Mouse (Mus musculus) midbrain, embryonic 12.5 days (tissue): ENCODE data around the gene Arrdc3. TPM values are rescaled to one million over a fixed set of nuclear protein-coding genes. Genes with fewer than 3 reads are reported as not detected.
"Not testable (repeated sequence)": the region's sequence is repeated elsewhere in the genome, so short reads cannot be mapped to it uniquely, and the experiment has no call there.

Experiments
- ATAC-seq: fragments of 200-750 bp; cut with Nextera tagmentation; 2 replicates; pipeline ENCODE4 v1.8.0; 2017; ENCODE audit warnings: low read depth, moderate TSS enrichment, moderate library complexity; ENCODE audit not compliant: low FRiP score
- H3K27ac ChIP-seq: fragments of 300-500 bp; sonication (generic); replicated peaks from 2 replicates; pipeline ENCODE4 v1.5.1; 2016; ENCODE audit warnings: mild to moderate bottlenecking
- H3K27me3 ChIP-seq: fragments of 300-500 bp; sonication (generic); 2 replicates; pipeline ENCODE4 v1.6.1; 2016; ENCODE audit warnings: mild to moderate bottlenecking
- H3K36me3 ChIP-seq: fragments of 300-500 bp; sonication (generic); 2 replicates; pipeline ENCODE4 v1.6.1; 2016
- H3K4me1 ChIP-seq: fragments of 300-500 bp; sonication (generic); 2 replicates; pipeline ENCODE4 v1.6.1; 2016
- H3K4me2 ChIP-seq: fragments of 300-500 bp; sonication (generic); replicated peaks from 2 replicates; pipeline ENCODE4 v1.6.1; 2016; ENCODE audit warnings: mild to moderate bottlenecking, moderate library complexity
- H3K4me3 ChIP-seq: fragments of 300-500 bp; sonication (generic); 2 replicates; pipeline ENCODE4 v1.5.1; 2016; ENCODE audit warnings: mild to moderate bottlenecking
- H3K9ac ChIP-seq: fragments of 300-500 bp; sonication (generic); replicated peaks from 2 replicates; pipeline ENCODE4 v1.6.1; 2016; ENCODE audit warnings: mild to moderate bottlenecking, moderate library complexity
- H3K9me3 ChIP-seq: fragments of 300-500 bp; sonication (generic); 2 replicates; pipeline ENCODE4 v1.6.1; 2016; ENCODE audit warnings: mild to moderate bottlenecking
- WGBS: fragments of 180-500 bp; shearing (Covaris S2); methylation state at CpG from one replicate; pipeline ENCODE4 v1.1.7; 2016; 5-methylcytosine and 5-hydroxymethylcytosine counted together
- polyA plus RNA-seq: library from polyadenylated mRNA; unstranded; fragments of >200 nt; fragmentation: Nextera tagmentation; extraction: Ambion mirVana; gene quantifications from 2 replicates; pipeline ENCODE4 v1.2.1, GENCODE M21; 2016

Arrdc3 gene
- polyA plus RNA-seq, 1 experiment from 2014 or later = 56.3 TPM

DNA sequence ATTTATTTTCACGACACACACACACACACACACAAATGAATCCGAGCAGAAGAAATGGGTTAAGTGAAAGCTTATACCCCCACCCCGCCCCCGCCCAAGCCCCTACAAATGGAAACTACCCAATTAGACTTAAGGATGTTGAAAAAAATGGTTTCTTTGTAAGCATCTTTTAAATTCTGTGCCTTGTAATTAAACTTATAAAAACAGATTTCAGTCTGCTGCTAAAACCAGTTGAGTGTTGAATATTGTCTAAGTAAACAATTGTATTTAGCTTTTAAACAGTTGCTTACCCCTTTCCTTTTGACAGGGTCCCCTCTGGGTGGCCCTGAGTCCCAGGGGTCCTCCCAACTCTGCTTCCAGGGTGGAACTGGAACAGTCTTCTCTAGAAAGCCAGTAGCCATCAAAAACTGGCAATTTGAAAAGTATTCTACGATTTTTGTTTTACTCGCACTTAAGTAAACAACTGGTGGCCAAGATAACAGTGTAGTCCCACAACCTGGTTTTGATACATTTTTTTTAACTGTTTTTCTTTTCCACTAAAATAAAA is 3.6 kb downstream of the Arrdc3 start:
- Histone ChIP-seq H3K36me3 (peaks cover 29% of the 10 kb centered on the region), H3K9ac (peak overlapping the region; percentile 99), H3K4me1 (peaks cover 6% of the 10 kb centered on the region), H3K4me3 (peak overlapping the region; percentile 87), H3K9me3 (no peaks in the 10 kb centered on the region), H3K27ac (peak overlapping the region; percentile 100), H3K4me2 (peak overlapping the region; percentile 52), H3K27me3 (no peaks in the 10 kb centered on the region)
- WGBS = 19% methylated on average over 6 of the region's 6 CpGs
- no peak for ATAC-seq

DNA sequence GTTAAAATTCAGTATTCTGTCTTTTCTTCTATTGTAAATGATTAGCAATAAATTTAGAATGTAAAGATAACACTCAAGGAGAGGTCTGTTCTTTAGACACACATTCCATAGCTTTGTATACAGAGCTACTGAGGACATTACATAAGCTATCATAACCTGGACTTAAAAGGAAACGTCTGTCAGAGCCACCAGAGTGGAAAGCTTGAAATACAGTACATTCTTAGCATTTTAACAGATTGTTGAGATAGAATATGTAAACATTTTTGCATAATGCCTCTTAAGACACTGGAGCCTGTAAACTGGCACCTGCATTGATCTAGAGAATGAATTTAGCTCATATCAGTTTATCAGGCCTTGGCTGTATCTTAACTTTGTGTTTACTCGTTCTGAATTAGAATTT is 4.7 kb downstream of the Arrdc3 start:
- no peak overlapping the region for H3K4me2 ChIP-seq
- no peak overlapping the region for H3K4me3 ChIP-seq
- 79% methylated on average over 2 of the region's 2 CpGs for WGBS
- no peaks in the 10 kb centered on the region for H3K9me3 ChIP-seq
- H3K4me1 ChIP-seq = peaks cover 3% of the 10 kb centered on the region
- H3K36me3 ChIP-seq = peaks cover 37% of the 10 kb centered on the region
- no peak overlapping the region for H3K27ac ChIP-seq
- H3K9ac ChIP-seq = no peak overlapping the region
- no peak for ATAC-seq
- no peaks in the 10 kb centered on the region for H3K27me3 ChIP-seq

DNA sequence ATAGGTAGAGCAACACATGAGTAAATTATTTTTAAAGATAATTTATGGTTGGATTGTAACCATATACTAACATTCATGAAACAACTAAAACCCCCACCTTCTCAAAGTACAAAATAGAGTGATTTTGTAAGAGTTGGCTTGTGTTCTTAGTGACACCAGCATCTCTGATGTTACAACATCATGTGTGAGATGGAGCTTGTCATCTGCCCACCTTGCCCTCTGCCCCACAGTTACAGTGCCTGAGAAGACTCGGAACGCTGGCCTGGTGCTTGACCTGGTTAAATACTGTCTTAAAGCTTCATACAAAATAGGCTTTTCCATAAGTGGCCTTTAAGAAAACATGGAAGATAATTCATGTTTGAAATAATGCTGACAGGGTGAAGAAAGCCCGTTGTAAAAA is 11.7 kb downstream of the Arrdc3 start:
- not testable (repeated sequence) for H3K27ac ChIP-seq, ATAC-seq, H3K27me3 ChIP-seq, H3K9ac ChIP-seq, H3K4me3 ChIP-seq, H3K4me1 ChIP-seq, H3K9me3 ChIP-seq, H3K4me2 ChIP-seq
- WGBS = 92% methylated on average over 3 of the region's 3 CpGs
- H3K36me3 ChIP-seq = peaks cover 53% of the 10 kb centered on the region

- no peaks in the 10 kb centered on the region for H3K4me1 ChIP-seq
- H3K9ac ChIP-seq = no peak overlapping the region
- H3K27me3 ChIP-seq = no peaks in the 10 kb centered on the region
- WGBS = 50% methylated on average over 1 of the region's 1 CpGs
- H3K4me2 ChIP-seq = no peak overlapping the region
- ATAC-seq = peak; percentile 10; the same call in 1 of the 2 replicates
- no peaks in the 10 kb centered on the region for H3K9me3 ChIP-seq
- H3K27ac ChIP-seq = no peak overlapping the region
- H3K4me3 ChIP-seq = no peak overlapping the region
- peaks cover 31% of the 10 kb centered on the region for H3K36me3 ChIP-seq
Measured at GRCm38 (mm10) chr13:80897411-80897810, 14.2 kb downstream of the Arrdc3 start.

GRCm38 (mm10) chr13:80898095-80898494 is 14.9 kb downstream of the Arrdc3 start:
- H3K4me2 ChIP-seq = no peak overlapping the region

GRCm38 (mm10) chr13:80899435-80900029 is 16.3 kb downstream of the Arrdc3 start:
- Histone ChIP-seq H3K4me3 (no peak overlapping the region), H3K36me3 (peaks cover 11% of the 10 kb centered on the region), H3K9me3 (no peaks in the 10 kb centered on the region), H3K27me3 (no peaks in the 10 kb centered on the region), H3K9ac (no peak overlapping the region), H3K4me2 (no peak overlapping the region), H3K4me1 (no peaks in the 10 kb centered on the region), H3K27ac (no peak overlapping the region)
- 82% methylated on average over 2 of the region's 2 CpGs for whole genome bisulfite sequencing
- ATAC-seq = no peak

More at GRCm38 (mm10) chr13:80898095-80898494, 14.9 kb downstream of the Arrdc3 start:
- no peak for ATAC-seq
- Histone ChIP-seq H3K9me3 (no peaks in the 10 kb centered on the region), H3K9ac (no peak overlapping the region), H3K27me3 (no peaks in the 10 kb centered on the region), H3K4me1 (no peaks in the 10 kb centered on the region), H3K36me3 (peaks cover 26% of the 10 kb centered on the region), H3K27ac (no peak overlapping the region), H3K4me3 (no peak overlapping the region)
- WGBS = 86% methylated on average over 4 of the region's 4 CpGs

GRCm38 (mm10) chr13:80901432-80901831 is 18.2 kb downstream of the Arrdc3 start:
- no peaks in the 10 kb centered on the region for H3K9me3 ChIP-seq
- H3K4me3 ChIP-seq = no peak overlapping the region
- 90% methylated on average over 4 of the region's 4 CpGs for WGBS

DNA sequence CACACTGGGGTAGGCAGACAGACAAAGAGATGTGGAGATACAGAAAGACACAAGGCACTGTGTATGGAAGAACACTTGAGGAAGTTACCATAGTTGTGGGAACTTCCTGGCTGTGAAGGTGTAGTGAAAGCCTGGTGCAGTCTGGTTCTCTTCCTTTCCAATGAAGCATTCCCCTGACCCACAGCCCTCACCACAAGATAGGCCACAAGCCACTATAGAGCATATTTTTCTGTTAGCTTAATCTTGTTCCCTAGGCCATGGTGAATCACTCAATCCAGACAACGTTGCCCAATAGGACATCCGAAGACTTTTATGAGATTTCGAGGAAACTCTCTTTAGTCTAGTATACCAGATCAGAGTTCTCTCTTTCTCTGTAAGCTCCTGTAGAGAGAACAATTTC is 19.6 kb downstream of the Arrdc3 start:
- Histone ChIP-seq H3K4me1 (no peaks in the 10 kb centered on the region), H3K36me3 (no peaks in the 10 kb centered on the region), H3K4me3 (no peak overlapping the region), H3K27me3 (no peaks in the 10 kb centered on the region), H3K27ac (no peak overlapping the region), H3K9me3 (no peaks in the 10 kb centered on the region), H3K4me2 (no peak overlapping the region), H3K9ac (no peak overlapping the region)
- WGBS = 91% methylated on average over 3 of the region's 3 CpGs
- ATAC-seq = no peak

More at GRCm38 (mm10) chr13:80901432-80901831, 18.2 kb downstream of the Arrdc3 start:
- H3K4me2 ChIP-seq = no peak overlapping the region
- ATAC-seq = no peak
- H3K4me1 ChIP-seq = no peaks in the 10 kb centered on the region
- H3K27ac ChIP-seq = no peak overlapping the region
- no peaks in the 10 kb centered on the region for H3K27me3 ChIP-seq
- H3K36me3 ChIP-seq = 0 out of 2 replicates have a peak, but pooled peaks cover 2% of the 10 kb centered on the region
- no peak overlapping the region for H3K9ac ChIP-seq

DNA sequence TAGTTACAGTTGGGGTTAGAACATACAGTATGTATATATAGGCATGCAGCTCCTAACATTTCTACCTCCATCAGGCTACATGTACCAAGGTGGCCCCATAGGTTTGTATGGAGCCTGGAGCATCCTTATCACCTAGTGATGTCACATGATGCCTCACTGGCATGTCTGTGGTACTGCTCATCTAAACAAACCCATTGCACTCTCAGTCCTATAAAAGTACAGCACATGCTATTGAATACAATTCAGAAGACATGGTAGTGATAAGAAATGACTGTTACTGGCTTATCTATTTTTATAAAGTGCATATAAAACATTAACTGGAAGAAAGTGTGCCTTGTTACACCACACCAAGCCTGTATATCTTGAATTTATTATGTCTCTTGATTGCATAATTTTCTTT is 30.2 kb downstream of the Arrdc3 start:
- H3K4me1 ChIP-seq = no peaks in the 10 kb centered on the region
- ATAC-seq = no peak
- H3K27me3 ChIP-seq = no peaks in the 10 kb centered on the region

GRCm38 (mm10) chr13:80920939-80921338 is 37.8 kb downstream of the Arrdc3 start:
- Histone ChIP-seq H3K27me3 (no peaks in the 10 kb centered on the region), H3K27ac (no peak overlapping the region), H3K9me3 (no peaks in the 10 kb centered on the region), H3K4me1 (no peaks in the 10 kb centered on the region), H3K36me3 (no peaks in the 10 kb centered on the region), H3K4me2 (no peak overlapping the region), H3K9ac (no peak overlapping the region), H3K4me3 (no peak overlapping the region)
- no peak for ATAC-seq
- 88% methylated on average over 6 of the region's 6 CpGs for WGBS

More for the DNA sequence above, 30.2 kb downstream of the Arrdc3 start:
- no peaks in the 10 kb centered on the region for H3K36me3 ChIP-seq
- H3K9me3 ChIP-seq = no peaks in the 10 kb centered on the region
- no peak overlapping the region for H3K4me3 ChIP-seq
- no peak overlapping the region for H3K4me2 ChIP-seq
- no peak overlapping the region for H3K27ac ChIP-seq
- H3K9ac ChIP-seq = no peak overlapping the region

- Histone ChIP-seq H3K9me3 (no peaks in the 10 kb centered on the region), H3K27me3 (no peaks in the 10 kb centered on the region), H3K9ac (no peak overlapping the region), H3K4me1 (no peaks in the 10 kb centered on the region), H3K4me3 (no peak overlapping the region), H3K4me2 (no peak overlapping the region), H3K27ac (no peak overlapping the region), H3K36me3 (no peaks in the 10 kb centered on the region)
- WGBS = 52% methylated on average over 7 of the region's 7 CpGs
- no peak for ATAC-seq
Measured at GRCm38 (mm10) chr13:80921593-80922327, 38.6 kb downstream of the Arrdc3 start.

DNA sequence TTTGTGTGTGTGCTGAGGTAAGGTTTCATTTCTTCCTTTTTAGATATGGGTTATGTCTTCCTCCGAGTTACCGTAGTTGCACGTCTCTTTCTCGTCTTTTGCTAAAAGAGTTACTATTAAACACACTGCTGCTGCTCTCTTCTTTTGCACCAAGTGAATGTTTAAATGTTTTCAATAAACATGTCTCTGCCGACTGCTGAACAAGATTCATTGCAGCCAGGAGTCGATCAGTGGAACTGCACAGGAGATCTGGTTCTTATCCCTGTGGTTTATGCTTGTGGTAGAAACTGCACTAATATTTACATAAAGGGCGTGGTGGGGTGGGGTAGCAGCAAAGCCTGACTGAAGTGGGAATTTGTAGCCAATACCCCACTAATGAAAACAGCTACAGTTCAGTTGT is 45.0 kb downstream of the Arrdc3 start:
- Histone ChIP-seq H3K9me3 (no peaks in the 10 kb centered on the region), H3K36me3 (no peaks in the 10 kb centered on the region), H3K27ac (no peak overlapping the region), H3K4me3 (no peak overlapping the region), H3K9ac (no peak overlapping the region), H3K4me2 (no peak overlapping the region), H3K4me1 (no peaks in the 10 kb centered on the region), H3K27me3 (no peaks in the 10 kb centered on the region)
- WGBS = 84% methylated on average over 7 of the region's 7 CpGs
- ATAC-seq = no peak
